Mouse (Mus musculus) left cerebral cortex, postnatal 4 days (tissue): ENCODE results near the gene Gm17359. TPM values are rescaled to one million over a fixed set of nuclear protein-coding genes. Genes with fewer than 3 reads are reported as not detected.

Source experiments
- DNase-seq: peaks from one replicate; pipeline ENCODE4 v3.0.0-alpha.2; 2022
- intact Hi-C: fragments of 180-260 bp; cut with DNase I; formaldehyde crosslinking; loops from one replicate; pipeline ENCODE4 v1.15.1; 2025
- total RNA-seq, 2 experiments: library from RNA; stranded (reverse); gene quantifications; 2 replicates each; pipeline ENCODE4 v1.2.3; 2021

The Gm17359 gene
- total RNA-seq, 2 experiments from 2014 or later, result not detected

- no peak for DNase-seq
Measured at GRCm38 (mm10) chr3:79342961-79343735, 6.7 kb downstream of the Gm17359 start.

DNA sequence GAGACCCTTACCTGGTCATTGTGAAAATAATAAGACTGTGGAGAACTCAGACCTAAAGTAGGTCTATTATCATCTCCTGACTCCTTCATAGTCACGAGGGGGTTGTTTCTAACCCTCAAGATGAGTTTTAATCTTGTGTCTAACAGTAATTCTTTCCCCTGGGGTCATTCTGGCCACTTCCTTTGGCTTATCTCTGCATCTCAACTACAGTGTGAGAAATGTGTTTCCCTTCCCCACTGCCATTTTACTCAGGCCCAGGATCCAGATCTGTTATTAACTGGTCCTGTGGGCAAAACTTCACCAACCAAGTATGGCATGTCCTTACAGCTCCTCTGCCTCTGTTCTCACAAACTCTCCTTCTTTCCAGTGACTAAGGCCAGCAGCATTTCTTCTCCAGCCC, 12.8 kb downstream of the Gm17359 start:
- DNase-seq, result no peak
- intact Hi-C loops, result no loop called here

More at GRCm38 (mm10) chr3:79342961-79343735, 6.7 kb downstream of the Gm17359 start:
- intact Hi-C loops, result no loop called here

DNA sequence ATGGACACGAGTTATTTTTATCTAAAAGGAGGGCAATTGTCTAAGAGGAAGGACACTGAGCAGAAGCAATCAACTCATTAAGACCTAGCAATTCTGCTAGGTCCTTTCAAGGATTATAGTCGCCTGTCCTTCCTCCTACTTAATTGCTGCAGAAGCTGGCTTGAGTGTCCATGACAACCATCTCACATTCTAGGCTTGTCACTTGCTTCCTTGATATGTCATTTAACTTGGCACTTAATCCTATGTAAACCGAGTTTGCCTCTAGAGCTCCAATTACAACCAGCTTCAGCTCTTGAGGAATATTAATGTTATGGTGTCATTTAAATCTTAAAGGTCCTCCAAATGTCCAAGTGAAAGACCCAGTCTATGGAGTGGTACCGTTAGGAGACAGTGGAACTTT, 22.3 kb downstream of the Gm17359 start:
- DNase-seq, result no peak
- intact Hi-C loops, result no loop called here

GRCm38 (mm10) chr3:79360317-79361101, 24.0 kb downstream of the Gm17359 start:
- intact Hi-C loops, result no loop called here
- DNase-seq, result no peak

- DNase-seq, result no peak
- intact Hi-C loops, result no loop called here
Measured at GRCm38 (mm10) chr3:79366098-79366497, 29.6 kb downstream of the Gm17359 start.

GRCm38 (mm10) chr3:79368306-79368705, 31.8 kb downstream of the Gm17359 start:
- DNase-seq, result no peak

GRCm38 (mm10) chr3:79370385-79370929, 34.0 kb downstream of the Gm17359 start:
- intact Hi-C loops, result no loop called here
- DNase-seq, result no peak

More at GRCm38 (mm10) chr3:79368306-79368705, 31.8 kb downstream of the Gm17359 start:
- intact Hi-C loops, result no loop called here

DNA sequence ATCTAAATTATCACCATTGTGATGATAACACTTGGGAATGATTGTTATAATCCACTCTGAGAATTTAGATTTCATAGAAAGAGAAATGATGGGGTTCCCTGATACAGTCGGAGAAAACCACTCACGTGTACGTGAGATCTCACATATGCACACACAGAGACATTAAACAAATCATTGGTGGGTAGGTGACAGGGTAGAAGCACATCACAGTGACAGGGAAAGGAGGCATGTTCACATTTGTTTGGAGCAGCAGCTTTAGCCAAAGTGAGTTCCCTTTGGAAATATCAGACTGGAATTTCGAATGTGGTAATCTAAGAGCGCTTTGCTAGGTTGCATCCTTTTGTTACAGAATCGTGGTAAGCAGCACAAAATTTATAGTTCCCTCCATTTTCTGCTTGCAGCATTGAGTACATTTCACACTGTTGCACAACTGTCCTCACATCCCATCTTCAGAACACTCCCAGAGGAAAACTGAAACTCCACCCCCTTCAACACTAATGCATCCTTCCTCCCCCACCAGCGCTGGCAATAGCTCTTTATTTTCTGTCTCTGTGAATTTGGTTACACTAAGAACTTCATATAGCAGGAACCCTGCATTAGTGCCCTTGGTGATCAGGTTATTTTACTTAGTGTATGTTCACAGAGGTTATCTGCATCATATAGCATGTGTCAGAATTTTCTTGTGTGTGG, 35.2 kb downstream of the Gm17359 start:
- intact Hi-C loops, result no loop called here
- no peak for DNase-seq

DNA sequence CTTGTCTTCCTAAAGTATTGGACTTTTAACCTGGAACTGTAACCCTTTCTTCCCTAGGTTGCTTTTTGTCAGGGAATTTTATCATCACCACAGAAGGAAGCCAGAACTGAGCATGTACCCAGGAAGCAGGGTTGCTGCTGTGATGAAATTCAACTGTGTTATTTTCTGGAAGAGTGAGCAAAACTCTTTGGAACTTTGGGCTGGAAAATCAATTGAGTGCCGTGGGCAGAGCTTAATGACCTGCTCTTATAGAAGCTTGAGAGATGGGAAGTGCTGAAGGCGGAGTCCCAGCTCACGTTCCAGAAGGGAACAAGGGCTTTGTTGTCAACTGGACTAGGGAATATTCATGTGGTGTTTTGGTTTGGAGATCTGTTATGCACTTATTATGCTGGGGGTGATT, 37.5 kb downstream of the Gm17359 start:
- intact Hi-C loops, result no loop called here
- no peak for DNase-seq

- no peak for DNase-seq
- intact Hi-C loops, result no loop called here
Measured at GRCm38 (mm10) chr3:79378086-79378485, 41.6 kb downstream of the Gm17359 start.

DNA sequence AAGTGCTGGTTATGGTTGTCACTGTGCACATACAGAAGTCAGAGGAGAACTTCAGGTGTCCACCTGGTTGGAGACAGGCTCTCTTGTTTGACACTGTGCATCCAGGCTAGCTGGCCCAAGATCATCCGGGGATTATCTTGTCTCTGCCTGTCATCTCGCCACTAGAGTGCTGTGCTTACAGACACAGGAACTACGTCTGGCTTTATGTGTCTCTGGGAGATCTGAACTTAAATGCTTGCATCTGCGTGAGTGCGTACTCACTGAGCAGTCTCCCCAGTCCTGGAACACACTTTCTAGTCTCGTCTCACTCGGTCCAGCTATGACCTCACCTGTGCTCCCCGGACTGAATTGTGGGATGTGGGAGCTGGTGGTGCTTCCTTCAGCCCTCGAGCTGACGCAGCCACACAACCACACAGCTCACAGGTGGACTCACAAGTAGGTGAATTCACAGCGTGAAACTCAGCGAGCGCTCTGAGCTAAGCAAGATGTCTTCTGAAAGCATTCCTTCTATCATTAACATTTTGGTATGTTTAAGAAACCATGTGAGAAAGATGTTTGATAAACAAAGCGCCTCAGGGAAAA, 42.9 kb downstream of the Gm17359 start:
- DNase-seq, result no peak

GRCm38 (mm10) chr3:79379873-79380595, 43.6 kb downstream of the Gm17359 start:
- intact Hi-C loops, result no loop called here
- no peak for DNase-seq

More for the DNA sequence above, 42.9 kb downstream of the Gm17359 start:
- intact Hi-C loops, result no loop called here

- DNase-seq, result no peak
- intact Hi-C loops, result no loop called here
Measured at GRCm38 (mm10) chr3:79381398-79381797, 44.9 kb downstream of the Gm17359 start.

DNA sequence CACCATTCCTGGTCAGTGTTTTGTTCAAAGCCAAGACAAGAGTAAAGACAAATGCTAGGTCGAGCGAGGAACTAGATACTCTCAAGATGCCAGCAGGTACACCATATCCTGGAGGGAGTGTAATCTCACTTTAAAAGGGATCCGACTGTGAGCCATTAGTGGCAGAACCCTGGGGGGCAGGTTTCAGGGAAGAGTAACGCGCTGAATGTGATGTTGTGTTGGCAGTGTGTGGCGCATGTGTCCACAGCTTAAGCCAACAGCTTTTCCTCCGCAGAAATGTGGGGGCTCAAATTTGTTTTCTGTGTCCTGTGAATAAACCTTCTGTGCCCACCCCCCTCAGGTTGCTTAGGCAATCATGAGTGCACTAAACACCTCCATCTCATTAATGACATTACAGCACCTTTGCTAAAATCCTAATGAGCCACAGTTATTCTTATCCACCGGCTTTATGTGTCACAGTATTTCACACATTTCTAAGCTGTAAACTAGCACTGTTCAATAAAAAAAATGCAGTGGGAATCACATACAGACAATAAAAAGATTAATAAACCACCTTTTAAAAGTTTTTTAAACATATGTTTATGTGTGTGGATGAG, 49.1 kb downstream of the Gm17359 start:
- intact Hi-C loops, result no loop called here
- peak; percentile 3 for DNase-seq

GRCm38 (mm10) chr3:79389081-79389480, 52.6 kb downstream of the Gm17359 start:
- DNase-seq, result no peak
- intact Hi-C loops, result no loop called here

- DNase-seq, result no peak
- intact Hi-C loops, result no loop called here
Measured at GRCm38 (mm10) chr3:79400552-79400951, 64.1 kb downstream of the Gm17359 start.

- DNase-seq, result no peak
- intact Hi-C loops, result no loop called here
Measured at GRCm38 (mm10) chr3:79402056-79402455, 65.6 kb downstream of the Gm17359 start.

DNA sequence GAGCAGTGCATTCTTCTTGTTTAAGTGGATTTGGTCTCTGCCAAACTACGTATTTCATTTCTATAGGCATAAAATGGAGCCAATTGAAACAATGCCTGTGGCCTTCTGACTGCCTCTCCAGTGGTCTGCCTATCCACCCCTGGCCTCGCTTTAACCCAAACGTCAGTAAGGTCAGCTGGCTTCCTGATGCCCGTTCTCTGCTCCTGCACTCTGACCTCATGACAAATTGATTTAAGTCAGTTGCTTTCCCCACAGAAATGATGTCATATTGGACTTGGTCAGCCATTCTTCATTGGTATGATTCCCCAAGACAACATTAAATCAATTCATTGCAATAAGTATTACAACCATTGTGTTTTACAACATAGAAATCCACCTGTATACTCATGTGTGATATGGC, 72.1 kb downstream of the Gm17359 start:
- intact Hi-C loops, result no loop called here
- no peak for DNase-seq

- intact Hi-C loops, result no loop called here
- no peak for DNase-seq
Measured at GRCm38 (mm10) chr3:79409927-79410628, 73.6 kb downstream of the Gm17359 start.
